Mouse (Mus musculus): ENCODE data around the gene Phtf1. TPM values are rescaled to one million over a fixed set of nuclear protein-coding genes. Genes with fewer than 3 reads are reported as not detected.

The Phtf1 gene
- polyA plus RNA-seq, 1 experiment from 2014 or later, result 46.1 TPM

- peaks cover 5% of the 10 kb centered on the region; the same call in 1 of the 2 replicates for H3K36me3 ChIP-seq (ENCODE audit: control insufficient read depth, insufficient read depth, low read length)
- peak overlapping the region; percentile 77 for H3K9ac ChIP-seq (ENCODE audit: low read length)
- H3K4me2 ChIP-seq (ENCODE audit: low read depth, severe bottlenecking), result peak overlapping the region; percentile 75
- WGBS, result 0% methylated on average over 19 of the region's 24 CpGs
- peak overlapping the region; percentile 95 for H3K27ac ChIP-seq (replicated peaks; ENCODE audit: low read depth, low read length)
- DNase-seq (ENCODE audit: low spot score) (peak; percentile 75), ATAC-seq (ENCODE audit: insufficient number of reproducible peaks, low FRiP score, low TSS enrichment, low read depth) (peak; percentile 80)
- no peaks in the 10 kb centered on the region for H3K9me3 ChIP-seq (ENCODE audit: control insufficient read depth, low read length)
- H3K4me3 ChIP-seq (ENCODE audit: low read depth, low read length), result peak overlapping the region; percentile 63
- peaks cover 3% of the 10 kb centered on the region; the same call in 1 of the 2 replicates for H3K4me1 ChIP-seq (ENCODE audit: control insufficient read depth, insufficient read depth, low read length)
- no peaks in the 10 kb centered on the region for H3K27me3 ChIP-seq (ENCODE audit: control insufficient read depth, insufficient read depth, low read length)
Observed at GRCm38 (mm10) chr3:103968701-103969100, 791 bp downstream of the Phtf1 start.

- no peak overlapping the region for H3K4me2 ChIP-seq (ENCODE audit: low read depth, severe bottlenecking)
- H3K27me3 ChIP-seq (ENCODE audit: control insufficient read depth, insufficient read depth, low read length), result no peaks in the 10 kb centered on the region
- peaks cover 3% of the 10 kb centered on the region; the same call in 1 of the 2 replicates for H3K4me1 ChIP-seq (ENCODE audit: control insufficient read depth, insufficient read depth, low read length)
- H3K36me3 ChIP-seq (ENCODE audit: control insufficient read depth, insufficient read depth, low read length), result peaks cover 5% of the 10 kb centered on the region; the same call in 1 of the 2 replicates
- no peak overlapping the region for H3K27ac ChIP-seq (replicated peaks; ENCODE audit: low read depth, low read length)
- H3K9me3 ChIP-seq (ENCODE audit: control insufficient read depth, low read length), result no peaks in the 10 kb centered on the region
- no peak overlapping the region for H3K4me3 ChIP-seq (ENCODE audit: low read depth, low read length)
- DNase-seq (ENCODE audit: low spot score) (no peak), ATAC-seq (ENCODE audit: insufficient number of reproducible peaks, low FRiP score, low TSS enrichment, low read depth) (no peak)
- WGBS, result 94% methylated on average over 2 of the region's 2 CpGs
- no peak overlapping the region for H3K9ac ChIP-seq (ENCODE audit: low read length)
Observed at GRCm38 (mm10) chr3:103971157-103971556, 3.2 kb downstream of the Phtf1 start.

GRCm38 (mm10) chr3:103984556-103984955 is 16.6 kb downstream of the Phtf1 start:
- no peaks in the 10 kb centered on the region for H3K9me3 ChIP-seq (ENCODE audit: control insufficient read depth, low read length)
- H3K4me1 ChIP-seq (ENCODE audit: control insufficient read depth, insufficient read depth, low read length), result no peaks in the 10 kb centered on the region
- no peak overlapping the region for H3K9ac ChIP-seq (ENCODE audit: low read length)
- no peak overlapping the region for H3K4me3 ChIP-seq (ENCODE audit: low read depth, low read length)
- H3K36me3 ChIP-seq (ENCODE audit: control insufficient read depth, insufficient read depth, low read length), result 0 out of 2 replicates have a peak, but pooled peaks cover 2% of the 10 kb centered on the region
- H3K4me2 ChIP-seq (ENCODE audit: low read depth, severe bottlenecking), result no peak overlapping the region
- ATAC-seq (ENCODE audit: insufficient number of reproducible peaks, low FRiP score, low TSS enrichment, low read depth), result no peak
- 92% methylated on average over 4 of the region's 4 CpGs for WGBS
- DNase-seq (ENCODE audit: low spot score), result no peak
- no peaks in the 10 kb centered on the region for H3K27me3 ChIP-seq (ENCODE audit: control insufficient read depth, insufficient read depth, low read length)
- no peak overlapping the region for H3K27ac ChIP-seq (replicated peaks; ENCODE audit: low read depth, low read length)

GRCm38 (mm10) chr3:103985194-103985593 is 17.3 kb downstream of the Phtf1 start:
- Histone ChIP-seq H3K36me3 (ENCODE audit: control insufficient read depth, insufficient read depth, low read length) (peaks cover 6% of the 10 kb centered on the region; the same call in 1 of the 2 replicates), H3K4me2 (ENCODE audit: low read depth, severe bottlenecking) (no peak overlapping the region), H3K27ac (replicated peaks; ENCODE audit: low read depth, low read length) (no peak overlapping the region), H3K9ac (ENCODE audit: low read length) (no peak overlapping the region), H3K9me3 (ENCODE audit: control insufficient read depth, low read length) (no peaks in the 10 kb centered on the region), H3K4me1 (ENCODE audit: control insufficient read depth, insufficient read depth, low read length) (no peaks in the 10 kb centered on the region), H3K4me3 (ENCODE audit: low read depth, low read length) (no peak overlapping the region), H3K27me3 (ENCODE audit: control insufficient read depth, insufficient read depth, low read length) (no peaks in the 10 kb centered on the region)
- 87% methylated on average over 2 of the region's 2 CpGs for WGBS
- no peak for ATAC-seq (ENCODE audit: insufficient number of reproducible peaks, low FRiP score, low TSS enrichment, low read depth)
- DNase-seq (ENCODE audit: low spot score), result no peak

GRCm38 (mm10) chr3:103987831-103988432 is 20.0 kb downstream of the Phtf1 start:
- no peak for DNase-seq (ENCODE audit: low spot score)
- no peaks in the 10 kb centered on the region for H3K4me1 ChIP-seq (ENCODE audit: control insufficient read depth, insufficient read depth, low read length)
- 70% methylated on average over 5 of the region's 5 CpGs for WGBS
- no peak overlapping the region for H3K27ac ChIP-seq (replicated peaks; ENCODE audit: low read depth, low read length)
- H3K9me3 ChIP-seq (ENCODE audit: control insufficient read depth, low read length), result no peaks in the 10 kb centered on the region
- no peaks in the 10 kb centered on the region for H3K27me3 ChIP-seq (ENCODE audit: control insufficient read depth, insufficient read depth, low read length)
- no peak for ATAC-seq (ENCODE audit: insufficient number of reproducible peaks, low FRiP score, low TSS enrichment, low read depth)
- peaks cover 8% of the 10 kb centered on the region for H3K36me3 ChIP-seq (ENCODE audit: control insufficient read depth, insufficient read depth, low read length)
- H3K4me3 ChIP-seq (ENCODE audit: low read depth, low read length), result no peak overlapping the region
- no peak overlapping the region for H3K9ac ChIP-seq (ENCODE audit: low read length)
- no peak overlapping the region for H3K4me2 ChIP-seq (ENCODE audit: low read depth, severe bottlenecking)

GRCm38 (mm10) chr3:103989352-103989751 is 21.4 kb downstream of the Phtf1 start:
- ATAC-seq (ENCODE audit: insufficient number of reproducible peaks, low FRiP score, low TSS enrichment, low read depth), result no peak
- H3K27ac ChIP-seq (replicated peaks; ENCODE audit: low read depth, low read length), result no peak overlapping the region
- no peak for DNase-seq (ENCODE audit: low spot score)
- no peak overlapping the region for H3K9ac ChIP-seq (ENCODE audit: low read length)
- no peaks in the 10 kb centered on the region for H3K27me3 ChIP-seq (ENCODE audit: control insufficient read depth, insufficient read depth, low read length)
- WGBS, result 88% methylated on average over 4 of the region's 4 CpGs
- no peak overlapping the region for H3K4me2 ChIP-seq (ENCODE audit: low read depth, severe bottlenecking)
- H3K4me1 ChIP-seq (ENCODE audit: control insufficient read depth, insufficient read depth, low read length), result no peaks in the 10 kb centered on the region
- peaks cover 11% of the 10 kb centered on the region for H3K36me3 ChIP-seq (ENCODE audit: control insufficient read depth, insufficient read depth, low read length)
- H3K9me3 ChIP-seq (ENCODE audit: control insufficient read depth, low read length), result no peaks in the 10 kb centered on the region
- no peak overlapping the region for H3K4me3 ChIP-seq (ENCODE audit: low read depth, low read length)

GRCm38 (mm10) chr3:103991271-103991670 is 23.4 kb downstream of the Phtf1 start:
- H3K27ac ChIP-seq (replicated peaks; ENCODE audit: low read depth, low read length), result no peak overlapping the region
- no peaks in the 10 kb centered on the region for H3K9me3 ChIP-seq (ENCODE audit: control insufficient read depth, low read length)
- no peak overlapping the region for H3K4me3 ChIP-seq (ENCODE audit: low read depth, low read length)
- 94% methylated on average over 3 of the region's 3 CpGs for WGBS
- no peak overlapping the region for H3K4me2 ChIP-seq (ENCODE audit: low read depth, severe bottlenecking)
- H3K4me1 ChIP-seq (ENCODE audit: control insufficient read depth, insufficient read depth, low read length), result no peaks in the 10 kb centered on the region
- no peak for ATAC-seq (ENCODE audit: insufficient number of reproducible peaks, low FRiP score, low TSS enrichment, low read depth)
- no peak overlapping the region for H3K9ac ChIP-seq (ENCODE audit: low read length)
- peaks cover 11% of the 10 kb centered on the region for H3K36me3 ChIP-seq (ENCODE audit: control insufficient read depth, insufficient read depth, low read length)
- DNase-seq (ENCODE audit: low spot score), result no peak
- no peaks in the 10 kb centered on the region for H3K27me3 ChIP-seq (ENCODE audit: control insufficient read depth, insufficient read depth, low read length)

- no peak for ATAC-seq (ENCODE audit: insufficient number of reproducible peaks, low FRiP score, low TSS enrichment, low read depth)
- H3K27me3 ChIP-seq (ENCODE audit: control insufficient read depth, insufficient read depth, low read length), result no peaks in the 10 kb centered on the region
- no peak for DNase-seq (ENCODE audit: low spot score)
- H3K4me3 ChIP-seq (ENCODE audit: low read depth, low read length), result no peak overlapping the region
- no peaks in the 10 kb centered on the region for H3K9me3 ChIP-seq (ENCODE audit: control insufficient read depth, low read length)
- H3K9ac ChIP-seq (ENCODE audit: low read length), result no peak overlapping the region
- peaks cover 5% of the 10 kb centered on the region; the same call in 1 of the 2 replicates for H3K36me3 ChIP-seq (ENCODE audit: control insufficient read depth, insufficient read depth, low read length)
- 90% methylated on average over 4 of the region's 4 CpGs for WGBS
- H3K4me2 ChIP-seq (ENCODE audit: low read depth, severe bottlenecking), result no peak overlapping the region
- no peaks in the 10 kb centered on the region for H3K4me1 ChIP-seq (ENCODE audit: control insufficient read depth, insufficient read depth, low read length)
- H3K27ac ChIP-seq (replicated peaks; ENCODE audit: low read depth, low read length), result no peak overlapping the region
Observed at GRCm38 (mm10) chr3:103998724-103999123, 30.8 kb downstream of the Phtf1 start.

All from limb, embryonic 11.5 days (tissue).